Mouse (Mus musculus): ENCODE data around the gene Cdk5rap1.

DNA sequence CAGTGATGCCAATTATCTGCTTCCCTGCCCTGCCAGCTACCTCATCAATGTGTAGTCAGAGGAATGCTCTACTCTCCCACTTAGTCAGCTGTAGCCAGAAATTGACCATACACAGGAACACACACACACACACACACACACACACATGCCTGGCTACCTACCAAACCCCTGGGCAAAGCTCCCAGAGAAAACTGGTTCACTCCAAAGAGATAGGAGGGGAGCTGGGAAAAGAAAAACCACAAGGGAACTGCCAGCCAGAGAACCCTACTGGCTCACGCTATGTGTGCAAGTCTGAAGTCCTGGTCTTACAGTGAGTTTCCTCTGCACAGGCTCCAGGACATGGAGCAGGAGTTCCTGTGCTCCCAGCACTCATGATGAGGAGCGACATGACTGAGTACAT is 37.5 kb upstream of the Cdk5rap1 start:
- no peak for TF ChIP-seq CTCF (IDR thresholded peaks at IDR 0.05; ENCODE audit: low read depth)
- TF ChIP-seq EP300 (IDR thresholded peaks at IDR 0.05; ENCODE audit: low read depth), result no peak

Data from liver, embryonic 14.5 days (tissue).